Mouse (Mus musculus) ES-Bruce4 (cell line): Measurements from ENCODE around the gene Cs. TPM values are rescaled to one million over a fixed set of nuclear protein-coding genes. Genes with fewer than 3 reads are reported as not detected.
"Not testable (repeated sequence)": the region's sequence is repeated elsewhere in the genome, so short reads cannot be mapped to it uniquely, and the experiment has no call there.

ENCODE experiments used
- H3K27ac ChIP-seq: 2 replicates; pipeline ENCODE4 v1.5.1; 2012; ENCODE audit warnings: low read length, inconsistent platforms; ENCODE audit not compliant: insufficient read depth
- H3K27me3 ChIP-seq: 2 replicates; pipeline ENCODE4 v1.6.1; 2012; ENCODE audit warnings: mild to moderate bottlenecking, low read length, inconsistent platforms; ENCODE audit not compliant: control insufficient read depth, poor library complexity, insufficient read depth, severe bottlenecking
- H3K36me3 ChIP-seq: 2 replicates; pipeline ENCODE4 v1.6.1; 2012; ENCODE audit warnings: inconsistent platforms, mild to moderate bottlenecking, low read length, moderate library complexity; ENCODE audit not compliant: control insufficient read depth, poor library complexity, insufficient read depth, severe bottlenecking
- H3K4me1 ChIP-seq: one replicate; pipeline ENCODE4 v1.8.1; 2011; ENCODE audit warnings: low read length; ENCODE audit not compliant: control insufficient read depth, insufficient read depth
- H3K4me3 ChIP-seq: 2 replicates; pipeline ENCODE4 v1.5.1; 2011; ENCODE audit warnings: low read depth, mild to moderate bottlenecking, low read length
- H3K9ac ChIP-seq: 2 replicates; pipeline ENCODE4 v1.6.1; 2012; ENCODE audit warnings: low read depth, mild to moderate bottlenecking, inconsistent platforms; ENCODE audit not compliant: poor library complexity, severe bottlenecking
- H3K9me3 ChIP-seq: replicated peaks from 2 replicates; pipeline ENCODE4 v1.6.1; 2012; ENCODE audit warnings: mild to moderate bottlenecking, low read length, inconsistent platforms; ENCODE audit not compliant: control insufficient read depth, poor library complexity, insufficient read depth, severe bottlenecking
- CTCF ChIP-seq: IDR thresholded peaks from one replicate; pipeline ENCODE4 v1.8.1; 2011; ENCODE audit warnings: low read depth, low read length
- EP300 ChIP-seq: IDR thresholded peaks from 2 replicates; pipeline ENCODE4 v1.6.1; 2011; ENCODE audit warnings: low read depth, low read length; ENCODE audit not compliant: insufficient read depth
- POLR2A ChIP-seq: IDR thresholded peaks from one replicate; pipeline ENCODE4 v1.8.1; 2011; ENCODE audit warnings: low read length; ENCODE audit not compliant: insufficient read depth
- polyA plus RNA-seq: library from polyadenylated mRNA; stranded (reverse); fragments of >200 nt; gene quantifications from 2 replicates; pipeline ENCODE4 v1.2.4, GENCODE M21; 2011; ENCODE audit warnings: low read depth; ENCODE audit not compliant: missing spikeins, insufficient read depth, insufficient read length

The Cs gene
- polyA plus RNA-seq, 1 experiment = 197 TPM

- 0 out of 2 replicates have a peak, but pooled peaks cover 2% of the 10 kb centered on the region for H3K36me3 ChIP-seq
- H3K4me1 ChIP-seq = no peaks in the 10 kb centered on the region
- H3K9me3 ChIP-seq = no peaks in the 10 kb centered on the region
- no peak overlapping the region for H3K27ac ChIP-seq
- no peak overlapping the region for H3K4me3 ChIP-seq
- H3K27me3 ChIP-seq = no peaks in the 10 kb centered on the region
- TF ChIP-seq EP300 (no peak), CTCF (peak; percentile 45)
- no peak overlapping the region for H3K9ac ChIP-seq
These were observed 9.9 kb upstream of the Cs start for GRCm38 (mm10) chr10:128327610-128328009.

- H3K4me1 ChIP-seq, H3K9ac ChIP-seq, H3K27me3 ChIP-seq, H3K9me3 ChIP-seq, H3K36me3 ChIP-seq, H3K27ac ChIP-seq, H3K4me3 ChIP-seq: not testable (repeated sequence)
These were observed 4.9 kb upstream of the Cs start for GRCm38 (mm10) chr10:128332358-128333249.

GRCm38 (mm10) chr10:128335582-128335981 is 2.0 kb upstream of the Cs start:
- no peak overlapping the region for H3K4me3 ChIP-seq
- no peak overlapping the region for H3K9ac ChIP-seq
- no peaks in the 10 kb centered on the region for H3K4me1 ChIP-seq
- H3K36me3 ChIP-seq = peaks cover 7% of the 10 kb centered on the region
- H3K27ac ChIP-seq = no peak overlapping the region
- TF ChIP-seq EP300 = no peak
- no peak for TF ChIP-seq POLR2A
- TF ChIP-seq CTCF = no peak
- H3K9me3 ChIP-seq = no peaks in the 10 kb centered on the region
- no peaks in the 10 kb centered on the region for H3K27me3 ChIP-seq

- Histone ChIP-seq H3K27ac (no peak overlapping the region), H3K9ac (no peak overlapping the region; the same call in 1 of the 2 replicates), H3K27me3 (no peaks in the 10 kb centered on the region), H3K36me3 (peaks cover 10% of the 10 kb centered on the region), H3K4me1 (no peaks in the 10 kb centered on the region), H3K4me3 (no peak overlapping the region), H3K9me3 (no peaks in the 10 kb centered on the region)
- no peak for TF ChIP-seq POLR2A
- no peak for TF ChIP-seq EP300
- no peak for TF ChIP-seq CTCF
These were observed 1.3 kb upstream of the Cs start for GRCm38 (mm10) chr10:128336195-128336594.

GRCm38 (mm10) chr10:128336597-128336996 is 937 bp upstream of the Cs start:
- no peaks in the 10 kb centered on the region for H3K27me3 ChIP-seq
- H3K27ac ChIP-seq = no peak overlapping the region
- H3K9ac ChIP-seq = peak overlapping the region; percentile 57
- H3K4me1 ChIP-seq = no peaks in the 10 kb centered on the region
- H3K4me3 ChIP-seq = no peak overlapping the region
- TF ChIP-seq CTCF (no peak), EP300 (no peak), POLR2A (no peak)
- H3K36me3 ChIP-seq = peaks cover 14% of the 10 kb centered on the region
- H3K9me3 ChIP-seq = no peaks in the 10 kb centered on the region

GRCm38 (mm10) chr10:128338415-128338814 is 881 bp downstream of the Cs start:
- peaks cover 23% of the 10 kb centered on the region for H3K36me3 ChIP-seq
- peak overlapping the region; percentile 63 for H3K27ac ChIP-seq
- H3K9ac ChIP-seq = peak overlapping the region; percentile 92
- no peaks in the 10 kb centered on the region for H3K9me3 ChIP-seq
- no peak for TF ChIP-seq EP300
- H3K4me3 ChIP-seq = peak overlapping the region; percentile 98
- H3K27me3 ChIP-seq = no peaks in the 10 kb centered on the region
- H3K4me1 ChIP-seq = no peaks in the 10 kb centered on the region
